Mouse (Mus musculus) embryonic facial prominence, embryonic 11.5 days (tissue): Measurements from ENCODE around the gene Gprc5b. TPM values are rescaled to one million over a fixed set of nuclear protein-coding genes. Genes with fewer than 3 reads are reported as not detected.

Experiments
- ATAC-seq: fragments of 200-750 bp; cut with Nextera tagmentation; replicated peaks from 2 replicates; pipeline ENCODE4 v1.8.0; 2017; ENCODE audit warnings: low read depth; ENCODE audit not compliant: insufficient number of reproducible peaks, low FRiP score, low TSS enrichment
- DNase-seq: peaks from one replicate; pipeline ENCODE4 v3.0.0-alpha.2; 2015; ENCODE audit warnings: low spot score
- H3K27ac ChIP-seq: fragments of 300-500 bp; sonication (generic); replicated peaks from 2 replicates; pipeline ENCODE4 v1.5.1; 2014; ENCODE audit warnings: mild to moderate bottlenecking, low read depth, low read length, control low read depth
- H3K27me3 ChIP-seq: fragments of 300-500 bp; sonication (generic); 2 replicates; pipeline ENCODE4 v1.6.1; 2014; ENCODE audit warnings: mild to moderate bottlenecking, low read length, moderate library complexity, mixed read lengths; ENCODE audit not compliant: control insufficient read depth, insufficient read depth
- H3K36me3 ChIP-seq: fragments of 300-500 bp; sonication (generic); replicated peaks from 2 replicates; pipeline ENCODE4 v1.6.1; 2014; ENCODE audit warnings: low read depth, mild to moderate bottlenecking, low read length, moderate library complexity, mixed read lengths; ENCODE audit not compliant: control insufficient read depth, insufficient read depth
- H3K4me1 ChIP-seq: fragments of 300-500 bp; sonication (generic); 2 replicates; pipeline ENCODE4 v1.6.1; 2014; ENCODE audit warnings: low read length, mixed read lengths; ENCODE audit not compliant: control insufficient read depth, insufficient read depth
- H3K4me2 ChIP-seq: fragments of 300-500 bp; sonication (generic); 2 replicates; pipeline ENCODE4 v1.6.1; 2014; ENCODE audit warnings: low read depth, mild to moderate bottlenecking, control low read depth, low read length, moderate library complexity
- H3K4me3 ChIP-seq: fragments of 300-500 bp; sonication (generic); 2 replicates; pipeline ENCODE4 v1.5.1; 2014; ENCODE audit warnings: low read depth, low read length, control low read depth
- H3K9ac ChIP-seq: fragments of 300-500 bp; sonication (generic); replicated peaks from 2 replicates; pipeline ENCODE4 v1.6.1; 2014; ENCODE audit warnings: mild to moderate bottlenecking, control low read depth, low read length
- H3K9me3 ChIP-seq: fragments of 300-500 bp; sonication (generic); replicated peaks from 2 replicates; pipeline ENCODE4 v1.6.1; 2016; ENCODE audit warnings: mild to moderate bottlenecking, low read length, inconsistent platforms, mixed read lengths; ENCODE audit not compliant: control insufficient read depth
- WGBS: fragments of 180-500 bp; shearing (Covaris S2); extraction: QIAGEN DNeasy Blood & Tissue Kit; methylation state at CpG from one replicate; pipeline ENCODE4 v1.1.7; 2014; 5-methylcytosine and 5-hydroxymethylcytosine counted together
- polyA plus RNA-seq: library from polyadenylated mRNA; unstranded; fragments of >200 nt; fragmentation: Nextera tagmentation; extraction: Ambion mirVana; gene quantifications from 2 replicates; pipeline ENCODE4 v1.2.1, GENCODE M21; 2014

Gene Gprc5b
- polyA plus RNA-seq, 1 experiment from 2014 or later: 13.2 TPM

GRCm38 (mm10) chr7:118993597-118994230, 1.3 kb downstream of the Gprc5b start:
- Histone ChIP-seq H3K4me2 (peak overlapping the region; percentile 89), H3K36me3 (no peaks in the 10 kb centered on the region), H3K4me3 (peak overlapping the region; percentile 62), H3K9me3 (no peaks in the 10 kb centered on the region), H3K27me3 (no peaks in the 10 kb centered on the region), H3K4me1 (peaks cover 3% of the 10 kb centered on the region; the same call in 1 of the 2 replicates), H3K9ac (peak overlapping the region; percentile 83), H3K27ac (no peak overlapping the region; the same call in 1 of the 2 replicates)
- WGBS: 1% methylated on average over 26 of the region's 26 CpGs
- no peak for ATAC-seq
- peak; percentile 26 for DNase-seq

GRCm38 (mm10) chr7:118992623-118993405, 2.2 kb downstream of the Gprc5b start:
- no peaks in the 10 kb centered on the region for H3K27me3 ChIP-seq
- H3K9me3 ChIP-seq: no peaks in the 10 kb centered on the region
- peaks cover 3% of the 10 kb centered on the region; the same call in 1 of the 2 replicates for H3K4me1 ChIP-seq
- no peak overlapping the region for H3K27ac ChIP-seq
- 0 out of 2 replicates have a peak overlapping the region, but pooled peaks have one; percentile 3 for H3K9ac ChIP-seq
- WGBS: 32% methylated on average over 13 of the region's 13 CpGs
- DNase-seq (no peak), ATAC-seq (no peak)
- H3K4me3 ChIP-seq: no peak overlapping the region
- H3K4me2 ChIP-seq: peak overlapping the region; percentile 89
- H3K36me3 ChIP-seq: no peaks in the 10 kb centered on the region

- Histone ChIP-seq H3K4me1 (peaks cover 3% of the 10 kb centered on the region; the same call in 1 of the 2 replicates), H3K4me3 (no peak overlapping the region)
Measured at GRCm38 (mm10) chr7:118992080-118992560, 2.9 kb downstream of the Gprc5b start.

DNA sequence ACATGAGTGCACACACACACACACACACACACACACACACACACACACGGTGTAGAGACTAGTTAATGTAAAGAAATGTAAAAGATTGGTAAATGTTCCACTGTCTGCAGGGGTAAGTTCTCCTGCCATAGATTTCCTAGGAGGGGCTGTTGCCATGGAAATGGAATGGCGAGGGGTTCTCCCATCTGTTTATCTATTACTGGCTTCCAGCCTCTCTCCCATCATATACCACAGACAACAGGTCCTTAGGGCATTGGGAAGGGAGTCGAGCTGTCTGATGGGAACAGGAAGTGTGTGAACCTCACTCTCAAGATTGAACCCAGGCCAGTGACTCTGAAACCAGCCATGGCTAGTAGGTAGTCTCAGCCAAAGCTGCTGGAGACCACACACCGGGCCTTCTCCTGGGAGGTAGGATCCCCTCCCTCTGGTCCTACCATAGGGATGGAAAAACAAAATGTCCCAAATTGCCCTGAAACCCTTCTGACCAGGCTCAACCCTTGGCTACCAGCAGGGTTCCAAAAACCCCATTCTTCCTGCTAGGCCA, 3.6 kb downstream of the Gprc5b start:
- Histone ChIP-seq H3K36me3 (no peaks in the 10 kb centered on the region), H3K4me2 (no peak overlapping the region), H3K4me1 (peaks cover 3% of the 10 kb centered on the region; the same call in 1 of the 2 replicates), H3K27ac (no peak overlapping the region), H3K4me3 (no peak overlapping the region), H3K9me3 (no peaks in the 10 kb centered on the region), H3K27me3 (no peaks in the 10 kb centered on the region), H3K9ac (no peak overlapping the region)
- ATAC-seq: no peak
- WGBS: 45% methylated on average over 4 of the region's 4 CpGs
- DNase-seq: no peak

More at GRCm38 (mm10) chr7:118992080-118992560, 2.9 kb downstream of the Gprc5b start:
- no peak overlapping the region for H3K4me2 ChIP-seq
- H3K27me3 ChIP-seq: no peaks in the 10 kb centered on the region
- H3K9me3 ChIP-seq: no peaks in the 10 kb centered on the region
- ATAC-seq: no peak
- no peak overlapping the region for H3K9ac ChIP-seq
- no peaks in the 10 kb centered on the region for H3K36me3 ChIP-seq
- WGBS: 37% methylated on average over 6 of the region's 6 CpGs
- DNase-seq: no peak
- H3K27ac ChIP-seq: no peak overlapping the region

DNA sequence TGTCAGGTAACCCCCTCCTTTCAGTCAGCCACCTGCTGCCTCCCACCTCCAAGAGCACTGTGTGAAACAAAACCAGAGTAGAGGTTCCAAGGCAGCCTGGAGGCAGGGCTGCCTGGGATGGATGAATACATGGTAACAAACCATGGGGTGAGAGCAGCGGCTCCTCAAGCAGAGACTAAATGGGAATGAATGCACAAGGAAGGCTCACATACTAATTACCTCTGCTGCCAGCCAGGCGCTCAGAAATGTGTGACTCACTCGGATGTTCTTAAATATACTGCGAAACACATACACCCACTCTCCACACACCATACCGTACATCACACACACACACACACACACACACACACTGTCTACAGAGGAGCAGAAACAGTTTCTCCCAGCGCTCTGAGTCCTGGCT, 4.7 kb downstream of the Gprc5b start:
- Histone ChIP-seq H3K4me3 (no peak overlapping the region), H3K4me2 (no peak overlapping the region), H3K4me1 (no peaks in the 10 kb centered on the region), H3K9me3 (no peaks in the 10 kb centered on the region), H3K9ac (no peak overlapping the region), H3K27me3 (no peaks in the 10 kb centered on the region), H3K36me3 (no peaks in the 10 kb centered on the region), H3K27ac (no peak overlapping the region)
- 93% methylated on average over 6 of the region's 6 CpGs for WGBS
- DNase-seq (no peak), ATAC-seq (no peak)

DNA sequence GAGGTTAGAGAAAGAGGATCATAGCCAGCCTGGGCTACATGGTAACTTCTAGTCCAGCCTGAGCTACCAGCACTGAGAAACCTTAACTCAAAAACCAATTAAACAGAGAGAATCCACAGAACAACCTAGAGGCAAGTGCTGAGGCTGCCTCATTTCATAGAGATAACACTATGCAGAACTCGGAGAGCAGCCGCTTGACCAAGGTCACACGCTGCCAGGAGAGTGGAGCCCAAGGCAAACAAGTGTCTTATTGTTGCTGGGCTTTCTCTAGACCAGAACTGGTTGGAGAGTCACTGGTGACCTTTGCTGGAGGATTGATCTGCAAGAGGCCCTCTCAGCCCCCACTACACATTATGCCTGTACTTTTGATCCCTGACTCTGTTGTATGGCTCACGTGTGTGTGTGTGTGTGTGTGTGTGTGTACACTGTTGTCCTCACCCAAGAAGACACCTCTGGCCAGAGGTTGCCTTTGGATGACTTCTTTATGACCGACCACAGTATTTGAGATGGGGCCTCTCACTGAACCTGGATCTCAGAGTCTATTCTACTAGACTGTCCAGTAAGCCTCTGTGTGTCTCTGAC, 5.6 kb downstream of the Gprc5b start:
- ATAC-seq: no peak
- Histone ChIP-seq H3K4me1 (no peaks in the 10 kb centered on the region), H3K27ac (no peak overlapping the region), H3K9me3 (no peaks in the 10 kb centered on the region), H3K27me3 (no peaks in the 10 kb centered on the region), H3K4me3 (no peak overlapping the region), H3K4me2 (no peak overlapping the region), H3K36me3 (no peaks in the 10 kb centered on the region), H3K9ac (no peak overlapping the region)
- no peak for DNase-seq
- 60% methylated on average over 5 of the region's 5 CpGs for WGBS

GRCm38 (mm10) chr7:118986369-118986768, 8.6 kb downstream of the Gprc5b start:
- WGBS: 70% methylated on average over 4 of the region's 4 CpGs
- Histone ChIP-seq H3K27ac (no peak overlapping the region), H3K36me3 (no peaks in the 10 kb centered on the region), H3K9ac (no peak overlapping the region), H3K4me3 (no peak overlapping the region), H3K4me1 (no peaks in the 10 kb centered on the region), H3K27me3 (no peaks in the 10 kb centered on the region), H3K9me3 (no peaks in the 10 kb centered on the region), H3K4me2 (no peak overlapping the region)
- no peak for ATAC-seq
- DNase-seq: no peak
